Mouse (Mus musculus) small intestine, adult 2 months (tissue): ENCODE measurements at regions not wholly inside any gene's neighbourhood (a gene's known extent, or its start where the extent isn't known, plus 50 kb on each side); places are given as distances from the start of the nearest gene placed in this dataset.

ENCODE experiments used
- H3K27ac ChIP-seq: fragments of 200-500 bp; 2 replicates; pipeline ENCODE4 v1.5.1; 2012; ENCODE audit warnings: low read depth, low read length, control low read depth, inconsistent platforms; ENCODE audit not compliant: insufficient read depth
- H3K27me3 ChIP-seq: fragments of 200-500 bp; 2 replicates; pipeline ENCODE4 v1.6.1; 2012; ENCODE audit warnings: mild to moderate bottlenecking, moderate library complexity, low read length, inconsistent platforms; ENCODE audit not compliant: control insufficient read depth, insufficient read depth
- H3K36me3 ChIP-seq: fragments of 200-500 bp; 2 replicates; pipeline ENCODE4 v1.6.1; 2012; ENCODE audit warnings: mild to moderate bottlenecking, low read length, control low read depth, inconsistent platforms; ENCODE audit not compliant: control insufficient read depth, insufficient read depth
- H3K4me1 ChIP-seq: fragments of 200-500 bp; 2 replicates; pipeline ENCODE4 v1.6.1; 2012; ENCODE audit warnings: low read length, inconsistent platforms, mixed read lengths; ENCODE audit not compliant: control insufficient read depth, insufficient read depth, insufficient read length
- H3K4me3 ChIP-seq: fragments of 200-500 bp; 2 replicates; pipeline ENCODE4 v1.5.1; 2012; ENCODE audit warnings: low read depth, mild to moderate bottlenecking, control low read depth, inconsistent platforms, low read length, moderate library complexity
- CTCF ChIP-seq: fragments of 200-500 bp; IDR thresholded peaks from 2 replicates; pipeline ENCODE4 v1.5.1; 2012; ENCODE audit warnings: low read depth, mild to moderate bottlenecking, control low read depth, inconsistent platforms, low read length, moderate library complexity, mixed read lengths; ENCODE audit not compliant: insufficient replicate concordance, insufficient read length; ENCODE audit errors: extremely low read depth
- POLR2A ChIP-seq: fragments of 200-500 bp; IDR thresholded peaks from 2 replicates; pipeline ENCODE4 v1.6.1; 2012; ENCODE audit warnings: low read depth, mild to moderate bottlenecking, control low read depth, inconsistent platforms, low read length, moderate library complexity
- WGBS: fragments of 180-500 bp; shearing (Covaris S2); methylation state at CpG from one replicate; pipeline ENCODE4 v1.1.7; 2018; 5-methylcytosine and 5-hydroxymethylcytosine counted together

DNA sequence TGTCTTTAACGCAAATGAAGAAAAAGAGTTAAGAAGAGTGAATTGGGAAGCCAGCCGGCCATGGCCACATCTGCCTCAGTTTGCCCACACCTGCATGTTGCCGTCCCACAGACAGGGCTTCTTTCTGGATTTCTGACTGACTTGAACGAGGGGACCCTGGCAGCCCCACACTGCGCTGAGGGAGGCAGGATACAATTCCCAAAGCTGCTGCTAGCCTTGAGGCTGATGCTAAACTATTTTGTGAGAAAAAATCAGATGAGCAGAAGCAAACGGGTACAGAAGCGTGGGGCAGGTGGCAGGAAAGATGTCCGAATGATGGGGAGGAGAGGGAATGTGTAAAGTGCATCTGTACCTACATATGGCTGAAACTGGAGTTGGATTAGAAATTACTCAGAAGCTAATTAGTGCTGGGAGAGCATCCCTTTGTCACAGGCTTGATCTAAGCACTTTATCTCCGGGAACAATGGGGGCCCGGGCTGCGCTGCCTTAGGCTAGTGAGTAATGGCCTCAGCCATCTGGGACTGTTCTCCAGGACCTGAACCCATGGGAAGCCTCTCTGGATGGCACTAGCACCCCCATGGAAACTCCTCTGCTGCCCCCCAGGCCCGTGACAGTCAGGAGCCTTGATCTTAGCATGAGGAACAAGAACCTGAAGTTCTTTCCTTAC, 1497.9 kb upstream of the Gulo start:
- Histone ChIP-seq H3K27ac (no peak overlapping the region), H3K4me3 (no peak overlapping the region), H3K36me3 (no peaks in the 10 kb centered on the region), H3K4me1 (no peaks in the 10 kb centered on the region), H3K27me3 (no peaks in the 10 kb centered on the region)
- TF ChIP-seq CTCF (no peak), POLR2A (no peak)
- whole genome bisulfite sequencing, result 76% methylated on average over 12 of the region's 12 CpGs

DNA sequence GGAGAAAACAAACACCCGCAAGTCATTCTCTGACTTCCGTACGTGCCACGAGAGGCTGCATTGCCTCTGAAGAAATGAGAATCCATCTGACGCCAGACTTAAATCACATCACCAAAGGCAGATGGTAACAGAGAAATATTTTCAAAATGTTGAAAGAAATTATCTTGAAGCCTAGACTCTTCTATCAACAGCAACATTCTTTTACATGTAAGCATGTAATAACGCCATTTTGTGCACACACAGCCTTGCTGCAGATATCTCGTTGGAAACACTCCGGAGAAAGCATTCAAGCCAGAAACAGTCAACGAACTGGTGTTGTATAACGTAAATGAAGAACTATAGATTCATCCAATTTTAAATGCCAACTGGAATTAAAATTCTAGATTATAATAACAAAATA, 1483.1 kb upstream of the Gulo start:
- Histone ChIP-seq H3K4me1 (no peaks in the 10 kb centered on the region), H3K27me3 (no peaks in the 10 kb centered on the region), H3K27ac (no peak overlapping the region), H3K36me3 (no peaks in the 10 kb centered on the region), H3K4me3 (no peak overlapping the region)
- TF ChIP-seq POLR2A, result no peak
- no peak for TF ChIP-seq CTCF
- 91% methylated on average over 10 of the region's 10 CpGs for whole genome bisulfite sequencing

DNA sequence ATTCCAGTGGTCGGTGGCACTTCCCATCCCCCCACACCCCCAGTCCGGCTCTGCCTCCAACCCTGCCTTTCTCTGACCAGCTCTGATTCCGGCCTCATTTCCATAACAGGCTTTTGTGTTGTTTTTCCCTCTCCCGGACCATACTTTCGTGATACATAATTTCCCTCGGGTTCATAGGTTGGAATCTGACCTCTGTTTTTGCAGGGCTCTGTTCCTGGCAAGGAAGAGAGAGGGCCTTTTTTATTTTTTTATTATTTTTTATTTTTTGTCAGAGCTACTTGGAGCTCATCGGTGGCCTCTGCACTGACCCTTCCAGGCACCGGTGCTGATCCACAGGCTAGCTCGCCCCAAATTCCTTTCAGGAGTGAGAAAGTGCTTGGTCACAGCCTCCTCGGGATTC, 1477.7 kb upstream of the Gulo start:
- Histone ChIP-seq H3K36me3 (no peaks in the 10 kb centered on the region), H3K4me3 (no peak overlapping the region), H3K4me1 (peaks cover 13% of the 10 kb centered on the region; the same call in 1 of the 2 replicates), H3K27me3 (no peaks in the 10 kb centered on the region), H3K27ac (no peak overlapping the region)
- WGBS, result 46% methylated on average over 10 of the region's 10 CpGs
- TF ChIP-seq CTCF, result no peak
- no peak for TF ChIP-seq POLR2A

DNA sequence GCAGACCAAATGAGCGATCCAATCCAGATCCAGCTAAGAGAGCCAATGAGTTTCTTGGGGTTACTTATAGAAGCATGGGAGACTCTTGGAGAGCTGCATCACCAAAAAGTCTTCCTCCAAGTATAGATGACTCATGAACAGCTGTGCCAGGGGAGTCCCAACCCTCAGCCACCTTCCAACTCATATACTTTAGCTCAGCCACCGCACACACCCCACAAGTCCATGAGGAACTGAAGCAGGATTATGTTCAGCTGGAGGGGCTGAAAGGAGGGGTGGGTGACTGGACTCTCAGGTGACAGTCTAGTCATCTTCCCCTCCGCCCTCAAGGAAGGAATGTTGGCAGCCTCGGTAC, 1476.4 kb upstream of the Gulo start:
- peaks cover 13% of the 10 kb centered on the region; the same call in 1 of the 2 replicates for H3K4me1 ChIP-seq
- WGBS, result 67% methylated on average over 4 of the region's 4 CpGs
- no peak overlapping the region for H3K4me3 ChIP-seq
- no peaks in the 10 kb centered on the region for H3K27me3 ChIP-seq
- H3K27ac ChIP-seq, result peak overlapping the region; percentile 32; the same call in 1 of the 2 replicates
- no peaks in the 10 kb centered on the region for H3K36me3 ChIP-seq
- TF ChIP-seq CTCF (no peak), POLR2A (no peak)

DNA sequence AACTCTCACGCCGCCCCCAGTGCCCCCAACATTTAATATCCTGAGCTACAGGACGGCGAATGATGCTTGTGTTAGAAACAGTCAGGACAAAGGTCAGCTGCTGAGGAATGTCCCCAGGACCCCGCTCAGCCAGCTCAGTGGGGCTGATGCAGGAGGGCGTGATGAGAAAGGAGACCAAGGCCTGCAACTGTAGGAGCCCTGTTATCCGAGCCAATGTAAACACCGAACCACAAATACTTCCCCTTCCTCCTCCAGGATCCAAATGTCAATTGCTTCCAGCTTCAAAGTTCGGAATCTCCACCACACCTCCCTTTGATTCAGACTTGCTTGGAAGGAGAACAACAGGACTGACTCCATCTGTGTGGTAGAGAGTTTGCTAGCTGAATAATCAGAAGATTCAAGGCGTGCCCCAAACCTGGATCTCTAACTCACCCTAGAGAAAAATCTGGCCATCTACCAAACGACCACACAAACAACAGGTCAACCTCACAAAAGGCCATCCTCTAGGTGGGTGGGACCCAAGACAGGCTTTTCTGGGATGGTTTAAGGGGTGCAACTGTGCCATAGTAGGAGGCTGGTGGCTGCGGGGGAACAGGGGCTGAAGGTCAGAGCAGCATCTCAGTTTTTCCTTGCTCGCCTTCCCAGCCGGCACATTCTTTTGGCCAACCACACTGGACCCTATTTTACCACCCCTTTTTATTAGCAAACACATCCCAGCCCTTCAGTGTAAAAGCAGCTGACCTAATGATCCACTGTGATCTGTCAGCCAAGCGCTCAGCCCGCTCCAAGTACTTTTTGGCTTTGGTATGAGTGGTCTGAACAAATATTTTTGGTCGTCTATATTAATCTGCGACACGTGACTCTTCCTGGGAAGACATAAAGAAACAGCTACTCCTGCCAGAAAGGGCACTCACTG, 1475.8 kb upstream of the Gulo start:
- TF ChIP-seq CTCF, result no peak
- no peak for TF ChIP-seq POLR2A
- WGBS, result 24% methylated on average over 19 of the region's 19 CpGs
- Histone ChIP-seq H3K4me3 (no peak overlapping the region), H3K27me3 (no peaks in the 10 kb centered on the region), H3K27ac (peak overlapping the region; percentile 32; the same call in 1 of the 2 replicates), H3K36me3 (no peaks in the 10 kb centered on the region), H3K4me1 (peaks cover 13% of the 10 kb centered on the region; the same call in 1 of the 2 replicates)
